Mouse (Mus musculus): Measurements from ENCODE around the gene Rabac1. TPM values are rescaled to one million over a fixed set of nuclear protein-coding genes. Genes with fewer than 3 reads are reported as not detected.

Rabac1 gene
- total RNA-seq, 1 experiment from 2014 or later = 201 TPM

DNA sequence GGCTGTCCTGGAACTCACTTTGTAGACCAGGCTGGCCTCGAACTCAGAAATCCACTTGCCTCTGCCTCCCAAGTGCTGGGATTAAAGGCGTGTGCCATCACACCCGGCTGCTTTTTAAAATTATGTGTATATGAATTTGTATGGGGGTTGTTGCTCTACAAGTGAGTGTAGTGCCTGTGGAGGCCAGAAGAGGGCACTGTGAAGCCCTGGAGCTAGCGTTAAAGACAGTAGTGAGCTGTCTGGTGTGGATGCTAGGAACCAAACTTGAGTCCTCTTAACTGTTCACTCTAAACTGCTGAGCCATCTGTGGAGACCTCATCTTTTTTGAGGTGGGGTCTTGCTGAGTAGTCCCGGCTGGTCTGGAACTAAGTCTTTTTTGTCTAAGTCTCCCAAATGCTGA is 13.2 kb upstream of the Rabac1 start:
- ATAC-seq (ENCODE audit: extremely low read depth, insufficient number of reproducible peaks, low FRiP score, poor library complexity, severe bottlenecking) = no peak

DNA sequence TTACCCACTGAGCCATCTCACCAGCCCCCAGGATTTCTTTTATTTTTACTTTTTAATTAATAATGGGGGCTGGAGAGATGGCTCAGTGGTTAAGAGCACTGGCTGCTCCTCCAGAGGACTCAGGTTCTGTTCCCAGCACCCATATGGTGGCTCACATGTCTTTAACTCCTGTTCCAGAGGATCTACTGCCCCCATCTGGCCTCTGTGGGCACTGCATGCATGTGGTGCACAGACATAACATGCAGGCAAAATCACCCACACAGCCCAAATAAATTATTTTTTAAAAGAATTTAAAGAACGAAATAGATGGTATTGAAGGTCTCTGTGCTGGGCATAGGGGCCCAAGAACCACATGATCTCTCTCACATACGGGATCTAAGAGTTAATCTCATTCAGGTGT is 11.8 kb upstream of the Rabac1 start:
- ATAC-seq (ENCODE audit: extremely low read depth, insufficient number of reproducible peaks, low FRiP score, poor library complexity, severe bottlenecking) = no peak

DNA sequence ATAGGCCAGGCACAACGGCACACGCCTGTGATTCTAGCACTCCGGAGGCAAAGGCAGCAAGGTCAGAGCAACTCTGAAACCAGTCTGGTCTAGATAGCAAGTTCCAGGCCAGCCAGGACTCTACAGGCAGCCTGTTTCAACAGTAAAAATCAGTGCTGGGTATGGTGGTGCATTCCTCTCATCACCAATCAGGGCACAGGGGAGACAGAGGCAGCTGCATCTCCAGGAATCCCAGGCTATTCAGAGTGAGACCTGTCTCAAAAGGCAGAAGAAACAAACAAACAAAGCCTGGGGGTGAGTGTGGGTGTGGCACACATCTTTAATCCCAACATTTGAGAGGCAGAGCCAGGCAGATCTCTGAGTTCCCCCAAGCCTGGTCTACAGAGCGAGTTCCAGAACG is 10.8 kb upstream of the Rabac1 start:
- no peak for ATAC-seq (ENCODE audit: extremely low read depth, insufficient number of reproducible peaks, low FRiP score, poor library complexity, severe bottlenecking)

DNA sequence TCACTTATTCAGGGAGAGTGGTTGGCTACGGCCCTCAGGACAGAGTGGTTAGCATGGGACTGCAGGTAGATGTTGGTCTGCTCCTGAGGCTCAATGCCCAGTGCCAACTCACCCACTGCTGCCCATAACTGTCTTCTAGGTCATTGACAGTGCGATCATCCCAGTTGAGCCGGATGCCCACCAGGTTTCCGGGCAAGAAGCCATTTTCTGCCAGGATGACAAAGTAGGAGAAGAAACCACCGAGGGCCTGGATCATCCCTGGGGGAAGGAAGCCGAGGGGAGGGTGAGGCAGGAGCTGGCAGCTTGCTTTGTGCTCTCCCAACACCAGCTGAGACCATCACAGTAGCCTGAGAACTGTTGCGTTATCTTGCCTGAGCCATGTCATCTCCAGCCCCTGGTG is 7.9 kb upstream of the Rabac1 start:
- ATAC-seq (ENCODE audit: extremely low read depth, insufficient number of reproducible peaks, low FRiP score, poor library complexity, severe bottlenecking) = no peak

DNA sequence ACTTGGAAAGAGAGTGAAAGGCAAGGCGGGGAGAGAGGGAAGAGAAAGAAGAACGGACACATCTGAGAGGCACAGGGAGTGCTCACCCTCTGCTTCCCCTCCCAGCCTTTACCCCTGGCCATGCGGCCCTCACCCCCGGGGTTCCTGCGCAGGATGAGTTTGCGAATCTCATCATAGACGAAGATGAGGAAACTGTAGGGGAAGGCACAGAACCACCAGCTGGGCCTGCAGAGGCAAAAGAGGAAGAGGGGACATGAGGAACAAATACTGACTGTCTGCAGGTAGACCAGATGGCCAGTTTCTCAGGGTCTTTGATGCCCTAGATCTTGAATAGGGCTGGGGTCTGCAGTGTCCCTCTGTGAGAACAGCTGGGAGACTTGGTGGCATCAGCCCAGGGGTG is 6.2 kb upstream of the Rabac1 start:
- ATAC-seq (ENCODE audit: extremely low read depth, insufficient number of reproducible peaks, low FRiP score, poor library complexity, severe bottlenecking) = peak; percentile 91

DNA sequence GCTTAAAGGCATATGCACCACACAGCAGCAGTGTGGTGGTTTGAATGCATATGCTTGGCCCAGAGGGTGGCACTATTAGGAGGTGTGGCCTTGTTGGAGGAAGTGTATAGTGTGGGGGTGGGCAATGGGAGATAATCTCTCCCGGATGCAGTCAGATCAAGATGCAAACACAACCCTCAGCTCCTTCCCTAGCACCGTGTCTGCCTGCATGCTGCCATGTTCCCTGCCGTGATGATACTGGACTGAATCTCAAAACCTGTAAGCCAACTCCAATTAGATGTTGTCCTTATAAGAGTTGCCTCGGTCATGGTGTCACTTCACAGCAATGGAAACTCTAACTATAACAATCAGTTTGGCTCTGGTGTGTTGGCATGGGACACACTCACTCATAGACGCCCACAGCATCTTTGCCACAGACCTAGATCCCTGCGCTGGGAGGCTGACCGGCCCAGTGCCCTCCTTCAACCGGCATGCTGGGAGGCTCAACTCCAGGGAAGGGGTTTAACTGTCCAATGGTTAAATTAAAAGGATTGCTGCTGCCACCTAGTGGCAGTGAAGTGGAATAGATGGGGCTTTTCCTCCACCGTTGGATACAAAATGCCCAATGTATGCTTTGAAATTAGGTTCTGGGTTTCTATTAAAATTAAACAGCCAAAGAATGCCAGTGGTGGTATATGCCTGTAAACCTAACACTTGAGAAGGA is 2.5 kb upstream of the Rabac1 start:
- ATAC-seq (ENCODE audit: extremely low read depth, insufficient number of reproducible peaks, low FRiP score, poor library complexity, severe bottlenecking) = peak; percentile 14; the same call in 1 of the 2 replicates

DNA sequence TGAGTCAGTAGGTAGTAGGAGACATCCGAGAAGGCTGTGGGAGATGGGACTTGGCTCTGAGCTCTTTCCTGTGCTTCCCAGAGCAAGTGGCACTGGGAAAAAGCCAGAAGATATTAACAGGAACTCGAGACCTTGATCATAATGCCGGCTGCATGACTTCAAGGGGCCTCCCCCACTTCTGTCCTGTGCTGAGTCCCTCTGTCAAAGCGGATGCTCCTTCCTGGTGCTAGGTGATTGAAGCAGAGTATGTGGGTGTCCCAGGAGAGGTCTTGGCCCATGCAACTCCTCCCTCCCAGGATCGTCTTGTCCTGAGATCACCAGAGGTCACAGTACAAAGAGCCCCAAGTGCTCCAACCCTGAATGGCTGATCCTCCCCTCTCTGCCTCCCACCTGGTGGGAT is 1.3 kb upstream of the Rabac1 start:
- no peak for ATAC-seq (ENCODE audit: extremely low read depth, insufficient number of reproducible peaks, low FRiP score, poor library complexity, severe bottlenecking)

DNA sequence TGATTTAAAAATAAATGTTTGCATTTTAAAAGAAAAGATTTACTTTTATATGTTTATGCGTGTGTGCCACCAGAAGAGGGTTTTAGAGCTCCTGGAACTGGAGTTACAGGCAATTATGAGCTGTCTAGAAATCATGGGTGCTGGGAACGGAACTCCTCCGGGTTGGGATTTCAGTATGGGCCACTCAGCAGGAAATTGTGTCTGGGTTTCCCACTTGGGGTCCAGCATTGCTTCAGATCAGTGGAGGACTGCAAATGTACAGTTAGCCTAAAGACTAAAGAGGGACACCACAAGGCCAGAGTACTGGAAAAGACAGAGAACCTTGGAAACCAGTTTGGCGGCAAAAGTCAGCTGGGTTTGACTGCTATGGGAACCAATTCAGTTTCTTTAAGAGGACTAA is 654 bp upstream of the Rabac1 start:
- no peak for ATAC-seq (ENCODE audit: extremely low read depth, insufficient number of reproducible peaks, low FRiP score, poor library complexity, severe bottlenecking)

DNA sequence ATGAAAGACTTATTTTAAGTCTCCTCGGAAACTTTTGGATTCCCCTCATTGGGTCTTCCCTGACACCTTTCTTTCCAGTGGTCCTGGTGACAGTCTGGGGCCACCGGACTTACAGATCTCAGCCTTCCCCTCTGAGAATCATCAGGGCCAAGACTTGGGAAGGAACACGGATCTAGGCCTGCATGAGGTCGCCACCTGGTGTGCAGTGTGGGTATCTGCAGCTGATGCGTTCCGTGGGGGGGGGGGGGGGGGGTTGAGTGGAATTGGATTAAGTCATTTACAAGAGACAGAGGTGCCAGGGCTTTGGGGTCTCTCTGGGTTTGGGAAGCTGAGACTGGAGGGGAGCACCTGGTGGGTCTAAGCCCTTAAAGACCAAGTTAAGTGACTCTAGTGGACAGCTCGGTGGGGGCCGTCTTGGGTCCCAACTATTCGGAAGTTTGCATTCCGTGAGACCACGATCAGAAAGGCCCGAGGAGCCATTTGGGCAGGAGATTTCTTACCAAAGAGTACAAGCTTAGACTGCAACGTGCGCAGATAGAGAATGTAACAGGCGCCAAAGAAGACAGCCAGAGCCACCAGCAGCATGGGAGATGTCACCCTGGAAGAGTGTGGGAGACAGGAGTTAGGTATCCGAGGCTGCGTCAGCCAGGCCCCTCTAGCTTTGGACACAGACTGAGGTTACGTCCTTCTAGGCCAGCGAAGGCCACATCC is 1.1 kb downstream of the Rabac1 start:
- peak; percentile 27; the same call in 1 of the 2 replicates for ATAC-seq (ENCODE audit: extremely low read depth, insufficient number of reproducible peaks, low FRiP score, poor library complexity, severe bottlenecking)

DNA sequence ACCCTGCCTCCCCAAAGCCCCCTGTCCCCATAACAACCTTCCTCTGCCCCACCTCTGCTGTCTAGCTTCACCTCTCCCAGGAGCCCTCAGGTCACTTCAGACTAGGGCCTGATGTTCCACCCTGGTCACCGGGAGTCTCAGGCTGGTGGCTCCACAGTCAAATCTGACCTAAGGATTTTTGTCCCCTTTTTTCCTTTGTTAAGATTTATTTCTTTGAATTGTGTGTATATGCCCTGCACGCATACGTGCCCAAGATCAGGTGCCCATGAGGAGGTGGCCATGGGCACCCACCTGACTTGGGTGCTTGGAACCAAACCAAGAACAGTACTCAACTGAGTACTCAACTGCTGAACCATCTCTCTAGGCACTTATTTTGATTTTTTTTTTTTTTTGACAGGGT is 2.2 kb downstream of the Rabac1 start:
- no peak for ATAC-seq (ENCODE audit: extremely low read depth, insufficient number of reproducible peaks, low FRiP score, poor library complexity, severe bottlenecking)

DNA sequence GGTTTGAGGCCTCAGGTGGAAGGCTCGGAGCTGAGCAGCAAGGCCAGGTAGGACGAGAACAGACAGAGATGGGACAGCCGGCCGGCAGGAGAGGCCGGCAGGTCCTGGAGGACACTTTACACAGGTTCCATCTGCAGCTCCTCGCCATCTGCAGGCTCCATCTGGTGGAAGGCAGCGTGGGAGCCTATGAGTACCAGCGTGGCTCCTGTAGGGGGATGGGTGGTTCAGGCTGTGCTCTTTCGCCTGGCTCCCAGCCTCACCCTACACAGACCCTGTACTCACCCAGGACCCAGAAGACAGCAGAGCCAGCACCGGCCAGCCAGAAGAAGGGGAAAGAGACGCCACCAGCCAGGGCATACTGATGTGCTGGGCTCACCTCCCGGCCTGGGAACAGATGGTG is 2.7 kb downstream of the Rabac1 start:
- no peak for ATAC-seq (ENCODE audit: extremely low read depth, insufficient number of reproducible peaks, low FRiP score, poor library complexity, severe bottlenecking)

DNA sequence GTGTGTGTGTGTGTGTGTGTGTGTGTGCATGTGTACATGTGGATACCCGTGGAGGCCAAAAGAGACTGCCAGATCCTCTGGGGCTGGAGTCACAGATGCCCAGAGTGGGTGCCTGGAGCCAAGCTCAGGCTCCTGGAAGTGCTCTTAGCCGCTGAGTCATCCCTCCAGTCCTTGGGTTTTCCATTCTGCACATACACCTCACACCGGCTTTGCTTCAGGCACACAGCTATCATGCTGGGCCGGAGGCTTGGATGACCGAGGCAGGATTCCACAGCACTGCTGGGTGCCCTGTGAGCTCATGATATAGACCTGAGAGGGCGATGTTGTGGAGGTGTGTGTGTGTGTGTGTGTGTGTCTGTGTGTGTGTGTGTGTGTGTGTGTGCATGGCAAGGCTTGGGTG is 4.1 kb downstream of the Rabac1 start:
- no peak for ATAC-seq (ENCODE audit: extremely low read depth, insufficient number of reproducible peaks, low FRiP score, poor library complexity, severe bottlenecking)

DNA sequence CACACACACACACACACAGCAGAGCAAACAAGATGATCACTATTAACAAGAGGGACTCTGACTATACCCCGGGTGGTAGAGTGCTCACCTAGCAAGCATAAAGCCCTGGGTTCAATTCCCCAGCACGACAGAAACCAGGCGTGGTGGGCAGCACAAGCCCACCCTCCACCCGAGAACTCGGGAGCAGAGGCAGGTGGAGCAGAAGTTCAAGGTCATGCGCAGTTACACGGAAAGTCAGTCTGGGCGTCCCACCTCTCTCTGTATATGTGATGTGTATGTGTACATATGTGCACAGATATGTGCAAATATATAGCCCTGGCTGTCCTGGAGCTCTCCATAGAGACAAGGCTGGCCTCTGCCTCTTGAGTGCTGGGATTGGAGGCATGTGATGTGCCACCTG is 4.6 kb downstream of the Rabac1 start:
- ATAC-seq (ENCODE audit: extremely low read depth, insufficient number of reproducible peaks, low FRiP score, poor library complexity, severe bottlenecking) = no peak

DNA sequence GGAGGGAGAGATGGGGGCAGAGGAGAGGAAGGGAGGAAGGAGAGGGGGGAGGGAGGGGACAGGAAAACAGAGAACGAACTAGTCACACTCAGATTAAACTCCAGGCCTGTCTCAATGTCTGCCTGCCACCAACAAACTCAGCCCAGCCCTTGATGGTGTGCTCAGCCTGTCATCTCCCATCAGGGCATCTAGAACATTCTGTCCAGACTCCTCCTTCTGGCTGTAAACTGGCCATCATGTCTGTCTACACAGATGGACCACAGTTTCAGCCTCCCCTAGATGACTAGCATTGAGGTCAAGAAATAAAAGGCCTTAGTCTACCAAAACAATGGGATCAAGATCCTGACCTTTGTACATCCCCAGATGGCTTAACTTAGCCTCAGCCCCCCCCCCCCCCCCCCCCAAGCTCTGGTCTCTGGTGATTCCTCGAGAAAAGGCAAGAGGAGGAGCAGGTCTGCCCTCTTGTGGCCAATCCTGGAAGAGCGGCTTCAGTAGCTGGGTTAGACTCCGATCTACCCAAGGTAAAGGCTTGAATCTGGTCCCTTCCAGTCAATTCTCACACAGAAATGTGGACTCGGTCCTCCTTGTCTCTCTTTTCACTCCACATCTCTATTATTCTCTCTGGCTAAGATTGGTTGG is 7.5 kb downstream of the Rabac1 start:
- ATAC-seq (ENCODE audit: extremely low read depth, insufficient number of reproducible peaks, low FRiP score, poor library complexity, severe bottlenecking) = peak; percentile 73

DNA sequence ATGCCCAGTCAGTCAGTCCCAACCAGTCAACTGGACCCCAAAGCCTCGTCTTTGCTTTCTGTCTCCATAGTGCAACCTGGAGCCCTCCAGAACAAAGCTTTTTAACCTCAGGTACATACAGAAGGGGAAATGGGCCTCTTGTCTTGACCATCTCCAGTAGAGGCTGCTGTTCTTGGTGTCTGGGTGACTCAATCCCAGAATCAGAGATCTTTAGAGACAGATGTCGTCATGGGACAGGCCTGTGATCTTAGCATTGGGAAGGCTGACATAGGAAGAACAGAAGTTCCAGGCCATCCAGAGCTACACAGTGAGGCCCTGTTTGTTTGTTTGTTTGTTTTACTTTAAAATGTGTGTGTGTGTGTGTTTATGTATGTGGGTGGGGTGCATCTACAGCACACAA is 8.3 kb downstream of the Rabac1 start:
- no peak for ATAC-seq (ENCODE audit: extremely low read depth, insufficient number of reproducible peaks, low FRiP score, poor library complexity, severe bottlenecking)

DNA sequence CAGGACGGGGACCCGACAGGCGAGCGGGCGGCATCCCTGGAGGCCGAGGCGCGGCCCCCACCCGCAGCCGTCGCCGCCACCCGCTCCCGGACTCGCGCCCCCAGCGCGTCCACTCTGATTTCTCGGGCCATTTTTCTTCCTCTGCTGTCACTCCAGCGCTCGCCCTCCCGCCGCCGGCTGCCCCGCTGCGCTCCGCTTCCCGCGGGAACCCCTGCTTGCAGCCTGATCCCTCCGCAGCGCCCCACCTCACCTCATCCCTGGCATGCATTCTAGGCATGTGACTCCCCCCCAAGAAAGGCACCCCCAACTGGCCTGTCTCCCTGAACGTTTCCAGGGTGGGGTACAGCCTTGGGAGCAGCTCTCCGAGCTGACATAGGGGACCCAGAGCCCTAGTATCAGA is 17.3 kb downstream of the Rabac1 start:
- no peak for ATAC-seq (ENCODE audit: extremely low read depth, insufficient number of reproducible peaks, low FRiP score, poor library complexity, severe bottlenecking)

DNA sequence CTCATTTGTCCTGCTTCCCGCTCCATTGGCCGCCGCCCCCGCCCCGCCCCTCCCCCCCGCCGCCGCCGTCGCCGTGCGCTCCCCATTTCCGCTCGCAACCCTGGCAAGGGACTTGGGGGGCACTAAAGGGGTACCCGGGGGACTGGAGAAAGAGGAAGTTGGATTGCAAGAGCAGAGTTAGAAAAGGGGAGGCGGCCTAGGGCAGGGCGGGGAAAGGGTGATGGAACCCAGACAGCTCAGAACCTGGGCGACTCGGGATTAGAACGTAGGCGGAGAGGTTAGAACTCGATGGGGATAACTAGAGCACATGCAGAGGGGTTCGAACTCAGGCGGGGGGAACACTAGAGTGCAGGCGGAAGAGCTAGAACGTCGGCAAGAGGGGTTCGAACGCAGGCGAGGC is 18.1 kb downstream of the Rabac1 start:
- ATAC-seq (ENCODE audit: extremely low read depth, insufficient number of reproducible peaks, low FRiP score, poor library complexity, severe bottlenecking) = peak; percentile 82

DNA sequence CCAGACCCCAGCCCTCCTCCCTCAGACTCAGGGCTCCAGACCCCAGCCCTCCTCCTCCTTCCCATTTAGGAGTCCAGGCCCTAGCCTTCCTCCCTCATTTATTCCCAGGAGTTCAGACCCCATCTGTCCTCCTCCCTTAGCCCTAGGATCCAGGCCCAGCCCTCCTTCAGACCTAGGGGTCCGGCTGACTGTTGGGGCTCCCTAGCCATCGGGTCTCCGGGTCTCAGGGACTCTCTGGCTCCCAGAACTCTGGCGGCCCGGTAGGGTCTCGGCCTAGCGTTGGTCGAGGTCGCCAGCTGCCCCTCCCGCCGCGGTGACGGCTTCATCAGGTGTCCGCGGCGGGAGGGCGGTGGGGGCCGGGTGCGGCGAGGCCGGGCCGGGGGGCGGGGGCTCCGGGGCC is 18.6 kb downstream of the Rabac1 start:
- ATAC-seq (ENCODE audit: extremely low read depth, insufficient number of reproducible peaks, low FRiP score, poor library complexity, severe bottlenecking) = no peak

DNA sequence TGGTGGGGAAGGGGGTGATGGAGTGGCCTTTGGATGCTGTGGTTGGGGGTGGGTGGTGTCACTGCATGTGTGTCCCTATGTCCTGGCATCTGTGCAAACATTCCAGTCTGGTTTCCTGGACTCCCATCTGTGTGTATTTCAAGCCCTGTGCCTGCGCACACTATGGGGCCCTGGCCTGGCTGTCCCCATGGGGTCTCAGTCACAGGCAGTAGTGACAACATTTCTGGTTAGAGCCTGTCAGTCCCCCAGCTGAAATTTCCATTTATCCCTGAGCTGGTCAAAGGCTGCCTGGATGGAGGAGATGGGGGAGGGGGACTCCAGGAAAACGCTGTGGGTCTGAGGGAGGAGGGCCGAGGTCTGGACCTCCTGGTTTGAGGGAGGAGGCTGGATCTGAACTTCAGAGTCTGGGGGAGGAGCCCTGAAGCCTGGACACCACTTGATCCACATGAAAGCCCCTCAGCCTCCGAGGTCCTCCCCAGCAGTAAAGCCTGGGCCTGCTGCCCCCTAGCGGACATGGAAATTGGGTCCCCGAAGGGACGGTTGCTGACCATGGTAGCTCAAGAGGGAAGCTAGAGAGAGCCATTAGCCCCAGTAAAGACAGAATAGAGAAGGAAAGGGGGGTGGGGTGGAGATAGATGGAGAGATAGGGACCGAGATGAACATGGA is 22.5 kb downstream of the Rabac1 start:
- ATAC-seq (ENCODE audit: extremely low read depth, insufficient number of reproducible peaks, low FRiP score, poor library complexity, severe bottlenecking) = peak; percentile 51; the same call in 1 of the 2 replicates

DNA sequence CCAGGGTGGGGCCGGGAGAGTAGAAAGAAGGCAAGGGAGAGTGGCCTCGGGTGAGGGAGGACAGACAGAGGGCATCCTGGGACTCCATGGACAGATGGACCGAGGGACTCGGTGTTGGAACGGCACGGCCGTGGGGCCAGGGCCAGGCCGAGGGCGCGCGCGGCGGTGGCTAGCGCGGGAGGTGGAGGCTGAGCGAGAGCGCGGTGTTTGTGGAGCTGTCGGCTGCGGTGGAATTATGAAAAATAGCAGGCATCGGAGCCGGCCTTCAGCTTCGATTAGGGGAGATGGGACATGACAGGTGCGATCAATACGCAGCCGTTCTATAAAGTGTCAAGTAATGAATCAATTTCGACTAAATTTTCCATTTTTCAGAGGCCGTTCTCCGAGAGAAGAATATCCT is 23.8 kb downstream of the Rabac1 start:
- ATAC-seq (ENCODE audit: extremely low read depth, insufficient number of reproducible peaks, low FRiP score, poor library complexity, severe bottlenecking) = no peak

All from neutrophil, adult 5-6 weeks (primary cell).